Mouse (Mus musculus) forelimb bud, embryonic 11.5 days (tissue): ENCODE results near the gene Phip.

Experiments
- DNase-seq: peaks from one replicate; pipeline ENCODE4 v3.0.0-alpha.2; 2012; ENCODE audit warnings: low read depth, low spot score

The Phip gene

DNA sequence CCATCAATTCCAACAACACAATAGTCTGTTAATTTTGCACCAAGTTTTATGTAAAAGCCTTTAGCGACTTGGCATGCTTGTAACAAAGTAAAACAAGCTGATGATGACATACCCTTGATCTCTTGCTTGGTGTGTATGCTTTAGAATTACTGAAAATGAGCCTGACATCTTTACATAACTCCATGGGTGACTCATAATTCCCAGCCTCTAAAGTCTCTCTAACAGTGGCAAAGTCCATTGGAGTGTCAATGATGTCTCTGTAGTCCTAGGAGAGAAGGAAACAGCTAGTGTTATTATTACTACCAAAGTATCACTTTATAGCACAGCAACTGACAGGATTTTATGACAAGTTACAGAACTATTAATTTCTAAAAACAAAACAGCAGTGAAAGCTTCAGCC is 98.2 kb downstream of the Phip start:
- no peak for DNase-seq

DNA sequence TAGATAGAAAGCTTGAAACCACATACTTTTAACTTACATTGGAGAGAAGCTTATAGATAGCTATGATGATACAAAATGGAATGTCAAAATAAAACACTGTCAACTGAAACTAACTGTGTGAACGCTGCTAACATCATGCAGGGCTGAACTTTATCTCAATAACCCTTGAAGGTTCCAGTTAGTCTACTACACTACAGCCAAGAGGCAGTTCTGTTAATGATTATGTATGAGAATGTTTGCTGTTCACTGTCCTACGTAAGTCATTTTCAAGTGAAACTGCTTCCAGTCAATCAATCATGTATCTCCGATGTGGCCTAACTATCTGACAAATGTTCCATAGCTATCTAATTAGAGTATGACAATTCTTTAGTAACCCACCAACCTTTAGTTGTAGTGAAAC is 107.6 kb downstream of the Phip start:
- no peak for DNase-seq

DNA sequence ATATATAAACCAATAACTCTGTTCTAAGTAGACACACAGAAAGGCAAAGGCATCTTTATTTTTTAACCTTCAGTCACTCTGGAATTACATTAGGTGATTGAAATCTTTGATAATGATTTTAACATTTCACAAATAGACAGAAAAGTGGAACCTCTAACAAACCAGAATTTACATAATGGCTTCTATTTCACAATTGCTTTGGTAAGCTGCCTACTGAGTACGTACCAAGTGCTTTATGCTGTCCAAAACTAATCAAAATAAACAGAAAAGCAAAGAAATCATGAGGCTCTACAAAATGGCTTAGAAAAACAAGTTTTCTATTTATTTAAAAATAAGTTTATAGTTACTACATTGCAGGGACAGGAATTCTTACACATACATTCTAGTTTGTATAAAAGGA is 109.2 kb downstream of the Phip start:
- DNase-seq: no peak

DNA sequence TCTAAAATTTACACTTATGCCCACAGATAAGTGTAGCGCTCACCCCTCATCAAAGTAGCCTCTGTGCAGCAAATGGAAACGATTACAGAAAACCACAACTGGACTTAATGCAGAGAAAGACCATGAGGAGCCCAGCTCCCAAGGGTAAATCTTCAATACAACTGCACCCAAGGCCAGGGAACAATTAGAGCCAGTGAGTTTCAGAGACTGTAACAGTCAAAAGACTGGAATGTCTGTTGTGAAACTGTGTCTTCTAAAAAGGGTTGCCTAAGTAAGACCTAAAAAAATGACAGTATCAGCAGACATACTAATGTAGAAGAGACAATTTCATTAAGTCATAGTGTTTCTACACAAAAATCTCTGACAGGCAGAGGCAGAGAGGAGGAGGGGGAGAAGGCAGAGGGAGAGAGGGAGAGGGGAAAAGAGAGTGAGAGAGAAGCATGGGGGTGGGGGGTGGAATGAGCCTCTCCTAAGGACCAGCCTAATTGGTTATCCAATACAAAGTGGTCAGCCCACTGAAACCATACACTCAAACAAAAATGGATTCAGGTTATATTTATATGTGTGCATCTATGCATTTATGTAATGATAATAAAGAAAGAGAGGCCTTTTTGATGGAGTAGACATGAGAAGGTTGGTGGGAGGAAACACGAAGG is 113.4 kb downstream of the Phip start:
- DNase-seq: no peak

DNA sequence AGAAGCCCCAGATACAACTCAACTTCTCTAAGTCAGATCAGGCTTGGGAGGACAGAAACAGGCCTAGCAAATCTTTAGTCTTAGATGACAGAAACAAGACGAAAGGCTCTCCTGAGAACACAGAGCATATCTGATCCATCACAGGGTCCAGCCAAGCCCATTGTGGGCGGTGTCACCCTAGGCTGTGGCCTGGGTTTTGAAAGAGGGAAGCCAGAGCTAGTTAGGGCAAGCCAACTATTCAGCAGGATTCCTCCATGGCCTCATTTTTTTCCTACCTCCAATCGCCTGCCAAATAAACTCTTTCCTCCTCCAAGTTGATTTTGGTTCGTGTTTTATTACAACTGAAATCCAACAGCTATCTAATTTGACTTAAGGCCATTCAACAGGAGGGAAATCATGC is 114.0 kb downstream of the Phip start:
- DNase-seq: no peak

DNA sequence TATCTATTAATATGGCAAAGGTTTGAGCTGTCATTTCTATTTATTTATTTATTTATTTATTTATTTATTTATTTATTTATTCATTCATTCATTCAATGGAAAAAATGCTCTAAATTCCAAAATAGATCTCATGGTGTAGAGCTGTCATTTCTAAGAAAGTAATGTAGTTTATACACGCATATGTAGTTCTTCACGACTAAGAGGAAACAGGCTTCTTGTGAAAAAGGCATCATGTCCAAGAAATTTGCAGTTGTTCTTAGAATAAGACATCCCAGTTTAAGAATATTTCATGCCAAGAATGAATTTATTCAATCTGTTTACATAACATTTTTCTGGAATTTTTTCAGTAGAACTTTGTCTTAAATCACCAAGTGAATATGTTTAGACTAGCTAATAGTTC is 114.5 kb downstream of the Phip start:
- no peak for DNase-seq

DNA sequence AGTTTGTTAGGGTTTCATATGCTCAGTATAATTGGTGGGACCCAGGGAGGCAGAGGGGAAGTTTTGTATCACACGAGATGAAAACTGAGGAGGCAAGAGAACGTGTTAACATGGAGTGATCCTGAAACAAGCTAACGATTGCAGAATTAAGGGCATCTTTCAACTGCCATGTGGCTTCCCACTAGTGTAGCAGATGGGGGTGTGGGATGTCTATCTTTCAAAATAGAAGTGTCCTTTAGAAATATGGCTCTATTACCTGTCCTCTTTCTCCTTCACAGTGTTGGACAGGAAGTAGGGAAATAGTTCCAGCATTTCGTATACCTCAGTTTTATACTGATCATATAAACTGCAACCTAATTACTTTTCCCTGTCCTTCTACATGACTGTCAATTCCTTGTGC is 119.1 kb downstream of the Phip start:
- no peak for DNase-seq

DNA sequence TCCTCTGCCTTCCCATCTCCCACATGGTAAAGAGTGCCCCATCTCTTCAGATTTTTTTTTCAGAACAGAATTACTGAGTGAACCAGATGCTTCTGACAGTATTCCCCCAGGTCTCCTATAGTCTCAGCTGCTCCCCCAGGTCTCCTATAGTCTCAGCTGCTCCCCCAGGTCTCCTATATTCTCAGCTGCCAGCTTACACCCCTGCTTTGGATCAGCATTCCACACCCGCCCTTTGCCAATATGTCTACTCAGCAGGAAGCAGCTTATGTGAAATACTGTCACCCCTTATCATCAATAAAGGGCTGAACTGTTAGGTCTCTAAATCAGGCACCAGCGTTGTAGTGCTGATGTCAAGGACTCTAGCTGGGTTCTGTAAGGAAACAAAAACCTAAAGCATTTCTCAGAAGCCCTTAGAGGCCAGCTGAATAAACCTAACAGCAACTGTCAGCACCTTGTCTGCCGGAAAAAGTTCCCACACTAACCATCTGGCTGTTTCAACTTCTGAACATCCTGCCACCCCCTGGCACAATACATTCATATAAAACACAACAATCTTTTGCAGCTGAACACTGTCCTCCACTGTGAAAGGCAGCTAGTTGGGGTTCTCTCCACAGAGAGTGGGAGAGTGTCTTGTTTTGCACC is 120.2 kb downstream of the Phip start:
- no peak for DNase-seq

DNA sequence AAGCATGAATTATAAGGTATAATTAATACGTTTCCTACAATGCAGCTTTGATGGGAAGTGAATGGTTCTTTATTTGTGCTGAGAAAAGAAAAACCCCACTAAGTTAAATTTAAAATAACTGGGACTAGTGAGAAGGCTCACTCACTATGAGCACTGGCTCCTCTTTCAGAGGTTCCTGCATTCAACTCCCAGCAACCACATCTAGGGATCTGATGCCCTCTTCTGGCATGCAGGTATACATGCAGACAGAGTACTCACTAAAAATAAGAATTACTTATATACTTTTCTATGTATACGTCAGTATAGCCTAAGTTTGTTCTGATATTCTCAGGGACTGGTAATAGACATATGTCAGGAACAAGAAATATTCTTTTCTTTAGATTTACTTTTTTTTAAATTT is 121.3 kb downstream of the Phip start:
- DNase-seq: peak; percentile 24

DNA sequence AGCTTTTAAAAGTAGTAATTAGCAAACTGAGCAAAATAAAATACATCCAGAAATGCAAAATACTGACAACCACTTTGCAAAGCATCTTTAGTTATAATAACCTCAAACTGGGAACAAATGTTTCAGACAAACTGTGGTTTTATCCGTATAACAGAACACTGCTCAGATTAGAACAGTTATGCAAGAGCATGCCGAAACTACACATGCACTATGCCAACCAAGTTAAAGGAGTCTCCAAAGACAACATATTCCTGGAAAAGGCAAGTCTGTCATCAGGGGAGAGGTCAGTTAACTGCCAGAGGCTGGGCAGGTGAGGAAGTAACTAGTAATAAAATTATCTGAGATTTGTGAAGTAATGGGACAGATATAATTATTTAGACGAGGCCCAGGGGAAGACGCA is 132.6 kb downstream of the Phip start:
- no peak for DNase-seq

DNA sequence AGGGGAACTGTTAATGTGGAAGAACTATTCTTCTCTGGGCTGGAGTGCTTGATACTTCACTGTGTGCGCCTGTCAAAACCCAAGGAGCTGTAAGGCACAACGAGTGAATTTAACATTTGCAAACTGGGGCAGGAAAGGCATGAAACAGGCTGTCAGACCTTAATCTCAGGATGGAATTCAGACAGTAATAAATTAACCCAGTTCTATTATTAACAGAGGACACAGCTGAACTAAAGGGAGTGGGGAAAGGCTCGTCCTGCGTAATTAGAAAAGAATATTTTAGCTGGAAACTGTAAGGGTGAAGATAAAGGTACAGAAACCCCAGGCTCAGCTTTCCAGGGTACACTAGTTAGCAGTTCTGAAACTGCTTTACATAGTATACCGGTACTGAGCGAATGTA is 139.4 kb downstream of the Phip start:
- no peak for DNase-seq

DNA sequence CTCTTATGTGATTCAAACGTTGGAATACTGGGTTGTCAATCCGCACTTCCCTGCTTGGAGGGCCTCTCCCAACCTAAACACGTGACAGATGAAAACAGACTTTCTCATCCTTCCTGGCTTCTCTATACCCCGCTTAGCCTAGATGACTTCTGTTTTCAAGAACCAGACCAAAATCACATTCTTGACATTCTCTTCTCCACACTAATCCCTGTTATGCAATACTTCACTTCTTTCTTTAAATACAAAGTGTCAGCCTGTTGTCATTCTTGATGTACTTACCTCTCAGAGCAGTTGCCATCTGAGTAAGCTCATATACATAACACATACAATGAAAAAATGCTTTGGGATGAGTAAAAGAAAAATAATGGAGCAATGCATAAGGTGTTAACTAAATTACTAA is 143.4 kb downstream of the Phip start:
- no peak for DNase-seq

DNA sequence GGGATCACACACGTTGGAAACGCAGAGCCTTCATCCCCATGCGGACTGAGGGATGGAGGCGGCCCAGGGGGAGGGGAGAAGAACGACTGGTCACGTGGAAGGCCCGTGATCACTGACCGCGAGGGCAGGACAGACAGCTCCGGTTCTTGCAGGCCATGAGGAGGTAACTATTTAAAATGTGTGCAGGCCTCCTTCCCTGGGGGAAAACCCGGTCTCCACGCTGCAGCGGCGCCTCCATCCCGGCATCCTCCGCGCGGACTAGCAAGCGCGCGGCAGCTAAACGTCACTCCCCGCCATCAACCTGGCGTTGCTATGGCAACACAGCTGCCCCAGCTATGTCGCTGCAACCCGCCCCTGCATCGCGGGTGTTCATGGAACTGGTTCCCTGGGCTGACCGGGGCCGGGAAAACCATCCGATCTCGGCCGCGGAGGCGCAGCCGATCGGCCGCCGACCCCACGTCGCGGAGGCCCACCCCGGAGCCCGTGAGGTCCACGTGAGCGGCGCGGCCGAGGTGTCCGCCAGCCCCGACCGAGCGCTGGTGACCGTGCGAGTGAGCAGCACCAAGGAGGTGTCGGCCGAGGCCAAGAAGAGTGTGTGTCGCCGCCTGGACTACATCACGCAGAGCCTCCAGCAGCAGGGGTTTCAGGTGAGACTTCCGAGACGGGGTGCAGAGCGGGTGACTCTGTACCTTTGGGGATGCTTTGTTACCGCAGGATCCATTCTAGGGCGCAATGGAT is 145.5 kb downstream of the Phip start:
- DNase-seq: peak; percentile 94

DNA sequence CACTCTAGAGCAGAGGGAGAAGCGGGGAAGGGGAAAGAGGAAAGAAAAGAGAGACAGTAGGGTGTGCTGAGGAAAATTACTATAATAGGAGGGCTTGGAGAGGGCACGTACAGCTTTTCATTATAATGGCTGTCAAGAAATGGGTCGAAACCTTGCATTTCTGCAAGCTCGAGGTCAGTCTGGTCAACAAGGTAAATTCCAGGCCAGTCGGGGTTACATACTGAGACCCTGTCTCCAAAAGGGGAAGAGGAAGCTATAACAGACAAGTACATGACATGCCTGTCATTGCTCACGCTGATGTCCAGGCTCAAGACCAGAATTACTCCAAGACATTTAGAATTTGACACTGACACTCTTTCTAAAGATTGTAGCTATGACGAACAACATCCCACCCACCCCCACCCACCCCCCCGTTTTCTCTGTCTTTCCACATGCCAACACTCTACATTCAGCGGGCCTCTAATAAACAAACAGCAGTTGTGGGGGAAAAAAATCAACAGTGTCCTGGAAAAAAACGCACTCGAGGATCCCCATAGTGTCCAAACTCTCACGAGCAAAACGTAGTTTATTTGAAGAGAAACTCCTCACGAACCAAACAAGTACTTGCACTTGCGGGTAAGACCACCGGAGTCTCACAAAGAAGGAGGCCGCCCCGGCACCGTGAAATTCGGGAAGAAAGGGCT is 146.2 kb downstream of the Phip start, which contains the start of gene Irak1bp1:
TSS of gene Irak1bp1 (plus strand) at position 534 of the 683 bp plus-strand sequence.
- no peak for DNase-seq

DNA sequence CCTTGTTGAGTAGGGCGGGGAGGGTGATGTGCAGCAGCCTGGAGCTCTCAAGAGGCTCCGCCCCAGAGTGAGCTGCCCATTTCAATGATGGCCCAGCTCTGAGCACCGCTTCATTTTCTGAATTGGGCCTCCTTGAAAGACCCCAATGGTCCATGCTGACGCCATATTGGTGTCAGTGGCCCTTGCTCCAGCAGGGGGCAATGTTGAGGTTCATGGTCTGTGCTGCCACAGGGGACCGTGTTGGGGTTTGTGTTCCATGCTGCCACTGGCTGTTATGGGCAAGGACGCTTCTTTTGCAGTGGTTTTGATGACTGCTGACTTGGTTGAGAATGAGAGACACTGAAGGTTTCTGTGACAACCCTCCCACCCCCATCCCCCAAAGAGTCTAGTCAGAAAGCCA is 148.9 kb downstream of the Phip start:
- DNase-seq: no peak
